Comparison of ENCODE assay signal across 20 mouse cellular contexts in genomic region chr14:60985077-60985476, GRCm38 (mm10).
DNase-seq lines count a peak whose midpoint lies in the region; ATAC-seq and TF ChIP-seq lines count a peak whose summit lies in the region.
"Had no signal": no experiment of that assay in that cellular context is flagged by ENCODE, and none has a peak within 500 bp of the region (broad histone marks: within the 10 kb centered on the region; RNA-seq: fewer than 3 reads in every experiment).

No protein-coding gene starts in this region.

- no peaks in the 10 kb centered on the region for H3K27me3 ChIP-seq in CH12.LX (replicated peaks)
- no peaks in the 10 kb centered on the region for H3K27me3 ChIP-seq in forebrain, embryonic 14.5 days (replicated peaks; ENCODE audit: control insufficient read depth, insufficient read depth, low read length)
- H3K27me3 ChIP-seq: heart, embryonic 12.5 days; intestine, embryonic 15.5 days; liver, embryonic 15.5 days; megakaryocyte, embryonic 14.5 days had no signal

- no peak overlapping the region for H3K4me3 ChIP-seq in layer of hippocampus, adult 2 months
- no peak overlapping the region for H3K4me3 ChIP-seq in CH12.LX (replicated peaks in 1 of 3; ENCODE audit: low read depth in 2 of 3, low read length in 2 of 3, poor library complexity in 1 of 3)
- no peak overlapping the region for H3K4me3 ChIP-seq in forebrain, embryonic 14.5 days (ENCODE audit: low read depth, low read length)
- H3K4me3 ChIP-seq: heart, embryonic 12.5 days; intestine, embryonic 15.5 days; liver, embryonic 15.5 days; megakaryocyte, embryonic 14.5 days; myocyte had no signal

- H3K79me2 ChIP-seq in CH12.LX (replicated peaks; ENCODE audit: control insufficient read depth, extremely low read depth, insufficient read depth, poor library complexity, severe bottlenecking) = no peaks in the 10 kb centered on the region

- no peak overlapping the region; the same call in 1 of the 2 replicates for H3K4me2 ChIP-seq in CH12.LX (ENCODE audit: insufficient read depth, low read depth, poor library complexity, severe bottlenecking)
- no peak overlapping the region for H3K4me2 ChIP-seq in forebrain, embryonic 14.5 days (ENCODE audit: low read length)
- H3K4me2 ChIP-seq: heart, embryonic 12.5 days; intestine, embryonic 15.5 days; liver, embryonic 15.5 days had no signal

- peak; percentile 55; the same call in 1 of the 2 replicates for ATAC-seq in forebrain, embryonic 14.5 days
- ATAC-seq in monocyte, adult 5-6 weeks (replicated peaks; ENCODE audit: insufficient number of reproducible peaks, low FRiP score, low TSS enrichment, poor library complexity, severe bottlenecking) = no peak
- ATAC-seq: intestine, embryonic 15.5 days had no signal

- 10% methylated on average over 4 of the region's 4 CpGs for WGBS in forebrain, embryonic 14.5 days

- no peaks in the 10 kb centered on the region for H3K36me3 ChIP-seq in CH12.LX (replicated peaks in 1 of 2; ENCODE audit: control insufficient read depth in 1 of 2, insufficient read depth in 1 of 2, low read length in 1 of 2)
- H3K36me3 ChIP-seq in forebrain, embryonic 14.5 days (ENCODE audit: control insufficient read depth, insufficient read depth, low read length) = no peaks in the 10 kb centered on the region
- H3K36me3 ChIP-seq: G1E; intestine, embryonic 15.5 days; liver, embryonic 15.5 days had no signal

- no peak for TF ChIP-seq CTCF in layer of hippocampus, adult 2 months (conservative IDR thresholded peaks at IDR 0.05)
- TF ChIP-seq CTCF in CH12.LX (conservative IDR thresholded peaks at IDR 0.05 in 1 of 2, IDR thresholded peaks at IDR 0.05 in 1 of 2; ENCODE audit: low read depth in 2 of 2, low read length in 2 of 2) = no peak

- dilution Hi-C loops in CH12.LX (cut with MboI; ENCODE audit: extremely low pct_ligation_motif_present, extremely low pct_unique_long_range_greater_than_20kb, low sequenced_read_pairs) = no loop called here

- H3K27ac ChIP-seq in layer of hippocampus, adult 2 months = peak overlapping the region; percentile 58
- H3K27ac ChIP-seq in CH12.LX (ENCODE audit: insufficient read depth, low read depth) = no peak overlapping the region
- H3K27ac ChIP-seq in forebrain, embryonic 14.5 days (ENCODE audit: low read depth, low read length) = no peak overlapping the region; the same call in 1 of the 2 replicates
- H3K27ac ChIP-seq: intestine, embryonic 15.5 days; liver, embryonic 15.5 days had no signal

- in situ Hi-C loops in CH12.LX (cut with MboI; ENCODE audit: low pct_ligation_motif_present, low pct_unique_long_range_greater_than_20kb, low sequenced_read_pairs) = no loop called here

- no peak for TF ChIP-seq POLR2A in CH12.LX (IDR thresholded peaks at IDR 0.05; ENCODE audit: low read depth, low read length)

- TF ChIP-seq EP300 in CH12.LX (IDR thresholded peaks at IDR 0.05; ENCODE audit: low read length) = no peak

- H3K9me3 ChIP-seq in CH12.LX (replicated peaks; ENCODE audit: low read length) = no peaks in the 10 kb centered on the region
- no peaks in the 10 kb centered on the region for H3K9me3 ChIP-seq in forebrain, embryonic 14.5 days (replicated peaks; ENCODE audit: control insufficient read depth, low read length)
- H3K9me3 ChIP-seq: G1E; heart, embryonic 12.5 days; intestine, embryonic 15.5 days; liver, embryonic 15.5 days; megakaryocyte, embryonic 14.5 days had no signal

- no peak for DNase-seq in layer of hippocampus, adult 2 months (ENCODE audit: low spot score in 2 of 2)
- no peak for DNase-seq in layer of hippocampus, postnatal 10 days (ENCODE audit: low spot score in 2 of 2)
- DNase-seq in CH12.LX (ENCODE audit: extremely low read depth) (peak; percentile 26), MN1 (ENCODE audit: low spot score) (no peak)
- DNase-seq in embryo, embryonic 10 days (ENCODE audit: low spot score) = peak; percentile 64
- DNase-seq in forebrain, embryonic 14.5 days (ENCODE audit: low spot score) = peak; percentile 44
- no peak for DNase-seq in adrenal gland, postnatal 36 days
- DNase-seq: adrenal gland, adult 2 months; cerebellum, adult 9-10 months; heart, postnatal 36 days; kidney, postnatal 14 days; left cerebral cortex, postnatal 4 days; thymus, postnatal 25 days had no signal

- no peak for TF ChIP-seq RAD21 in CH12.LX (IDR thresholded peaks at IDR 0.05; ENCODE audit: low read depth, low read length)

- H3K9ac ChIP-seq in CH12.LX (ENCODE audit: insufficient read depth, low read depth) = no peak overlapping the region
- H3K9ac ChIP-seq in forebrain, embryonic 14.5 days (ENCODE audit: low read length) = peak overlapping the region; percentile 22; the same call in 1 of the 2 replicates
- H3K9ac ChIP-seq: heart, embryonic 12.5 days; intestine, embryonic 15.5 days; liver, embryonic 15.5 days had no signal

- H3K4me1 ChIP-seq in CH12.LX (ENCODE audit: control insufficient read depth in 1 of 2, insufficient read depth in 2 of 2) = peaks cover 25 to 78% of the 10 kb centered on the region in 2 experiments
- H3K4me1 ChIP-seq in forebrain, embryonic 14.5 days (ENCODE audit: control insufficient read depth, insufficient read depth, low read length) = peaks cover 32% of the 10 kb centered on the region
- H3K4me1 ChIP-seq: megakaryocyte, embryonic 14.5 days had no signal

TF ChIP-seq in CH12.LX, 34 proteins besides CTCF, POLR2A, EP300 and RAD21:
- TF ChIP-seq IRF4 (IDR thresholded peaks at IDR 0.05; ENCODE audit: low read depth, low read length) (0 out of 2 replicates have a peak, but pooled peaks have one; percentile 27), SMC3 (IDR thresholded peaks at IDR 0.05; ENCODE audit: low read depth, low read length) (no peak), TCF12 (IDR thresholded peaks at IDR 0.05; ENCODE audit: low read depth, low read length) (peak; percentile 50; the same call in 1 of the 2 replicates), JUND (conservative IDR thresholded peaks at IDR 0.05; ENCODE audit: low read depth, low read length) (no peak)

Comparison
In these comparisons a context has a peak if more than half of its experiments do, and no peak if none do; other contexts are left out.
1. DNase-seq: peak in CH12.LX (single experiment), embryo, embryonic 10 days (single experiment) and forebrain, embryonic 14.5 days (single experiment); none in layer of hippocampus, adult 2 months (0 of 2), layer of hippocampus, postnatal 10 days (0 of 2), adrenal gland, postnatal 36 days (0 of 2) and MN1 (single experiment).